Mouse (Mus musculus) layer of hippocampus, postnatal 36 days (tissue): ENCODE results near the gene Rgs12. TPM values are rescaled to one million over a fixed set of nuclear protein-coding genes. Genes with fewer than 3 reads are reported as not detected.

Source experiments
- DNase-seq, 2 experiments: peaks; one replicate each; pipeline ENCODE4 v3.0.0; 2022
- total RNA-seq, 2 experiments: library from RNA; stranded (reverse); gene quantifications; 2 replicates each; pipeline ENCODE4 v1.2.3; 2021

Gene Rgs12
- 10 to 100 TPM; 42.4 to 47.1 TPM for total RNA-seq

DNA sequence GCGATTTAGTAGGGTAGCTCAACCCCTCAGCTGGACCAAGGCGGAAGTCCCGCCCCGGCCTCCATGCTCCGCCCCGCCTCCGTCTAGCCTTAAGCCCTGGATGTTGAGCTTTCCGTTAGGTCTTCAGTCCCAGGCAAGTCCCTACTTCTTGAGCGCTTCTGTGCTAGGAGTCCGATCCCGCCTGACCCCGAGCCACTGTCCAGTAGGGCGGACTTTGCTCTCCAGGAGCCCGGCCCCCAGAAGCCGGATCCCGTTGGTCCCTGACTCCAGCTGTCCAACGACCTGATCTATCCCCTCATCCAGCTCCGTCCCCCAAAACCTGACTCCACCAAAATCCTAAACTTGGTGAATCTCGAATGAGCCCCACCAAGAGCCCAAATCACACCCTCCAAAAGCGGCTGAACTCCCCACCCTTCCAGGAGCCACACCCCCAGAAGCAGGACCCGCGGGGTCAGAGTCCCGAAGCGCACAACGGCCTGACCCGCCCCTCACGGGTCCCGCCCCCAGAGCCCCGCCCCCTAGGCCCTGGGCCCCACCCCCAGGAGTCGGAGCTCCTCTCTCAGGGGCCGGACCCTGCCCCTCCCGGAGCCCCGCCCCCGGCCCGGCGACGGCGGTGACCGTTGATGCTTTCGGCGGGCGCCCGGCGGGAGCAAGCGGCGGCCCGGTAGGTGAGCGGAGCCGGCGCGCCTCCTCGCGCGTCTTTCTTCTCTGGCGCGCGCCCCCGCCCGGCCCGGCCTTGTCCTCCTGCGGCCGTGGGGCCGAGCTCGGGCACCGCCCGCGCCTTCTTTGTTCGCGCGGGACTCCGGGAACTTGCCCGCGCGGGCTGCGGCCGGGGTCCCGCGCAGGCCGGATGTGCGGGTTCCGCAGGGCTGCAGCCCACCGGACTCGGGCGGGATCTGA, at the start of gene Rgs12:
TSS of gene Rgs12 (plus strand) at position 585 of the 900 bp plus-strand sequence.
- DNase-seq, result peak; percentile 52 to 57

DNA sequence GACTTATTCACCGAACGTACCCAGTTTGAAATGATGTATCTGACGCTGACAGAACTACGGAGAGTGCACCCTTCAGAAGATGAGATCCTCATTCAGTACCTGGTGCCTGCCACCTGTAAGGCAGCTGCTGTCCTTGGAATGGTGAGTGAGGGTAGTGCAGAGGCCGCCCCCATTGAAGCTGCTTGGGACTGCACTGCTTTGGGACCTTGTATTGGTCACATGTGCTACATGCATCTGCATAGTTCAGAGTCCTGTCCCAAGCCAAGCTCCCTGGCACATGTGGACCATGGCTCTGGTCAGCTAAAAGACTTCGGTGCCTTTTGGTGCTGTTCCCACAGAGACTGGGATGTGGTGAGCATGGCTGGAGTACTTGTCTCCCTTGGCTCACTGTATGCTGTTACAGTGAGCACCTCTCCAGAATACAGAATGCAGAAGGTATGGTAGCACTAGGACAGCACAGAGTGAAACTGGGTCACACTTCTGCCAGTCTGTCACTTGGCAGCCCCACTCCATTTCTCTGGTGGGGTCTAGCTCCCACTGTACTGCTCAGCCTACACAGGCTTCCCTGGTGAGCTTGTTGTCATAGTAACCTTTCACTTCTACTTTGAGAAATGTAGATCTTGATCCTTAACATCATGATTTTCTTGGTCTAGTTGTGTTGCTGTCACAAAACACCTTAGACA, 49.3 kb upstream of the Rgs12 start:
- DNase-seq, result no peak

DNA sequence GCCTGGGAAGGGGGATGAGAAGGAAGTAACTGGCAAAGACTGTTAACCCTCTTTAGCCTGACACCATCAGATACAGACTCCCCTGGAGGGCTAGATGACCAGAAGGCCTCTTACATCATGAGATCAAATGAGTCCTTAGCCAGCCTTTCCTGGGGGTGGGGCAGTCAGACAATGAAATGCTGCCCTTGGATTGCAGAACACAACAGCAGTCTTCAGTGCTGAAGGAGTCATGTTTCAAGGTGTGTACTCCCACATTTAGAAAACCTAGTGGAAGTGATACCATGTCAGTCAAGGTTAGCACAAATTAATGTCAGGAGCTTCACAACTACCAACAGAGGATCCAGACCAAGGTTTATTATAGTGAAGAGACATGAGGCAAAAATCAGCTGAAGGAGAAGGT, 46.9 kb upstream of the Rgs12 start:
- no peak for DNase-seq

DNA sequence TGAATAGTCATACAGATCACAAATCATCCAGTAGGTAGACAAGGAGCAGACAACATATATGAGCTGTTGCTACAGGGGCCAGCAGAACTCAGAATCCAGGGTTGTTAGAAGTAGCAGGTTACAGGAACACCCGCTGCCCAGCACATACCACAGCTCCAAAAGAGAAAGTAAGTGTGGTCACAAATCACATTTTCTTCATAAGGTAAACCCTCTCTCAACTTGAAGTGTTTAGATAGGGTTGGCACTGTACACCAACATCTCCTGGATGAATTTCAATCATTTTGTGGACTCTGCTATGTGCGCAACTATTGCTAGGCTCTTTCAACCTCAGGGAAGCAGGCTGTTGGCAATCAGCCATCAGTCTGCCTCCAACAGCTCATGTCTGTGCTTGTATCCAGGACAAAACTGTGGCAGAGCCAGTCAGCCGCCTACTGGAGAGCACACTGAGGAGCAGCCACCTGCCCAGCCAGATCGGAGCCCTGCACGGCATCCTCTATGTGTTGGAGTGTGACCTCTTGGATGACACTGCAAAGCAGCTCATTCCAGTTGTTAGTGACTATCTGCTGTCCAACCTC, 46.3 kb upstream of the Rgs12 start:
- peak; percentile 48 to 50 for DNase-seq

DNA sequence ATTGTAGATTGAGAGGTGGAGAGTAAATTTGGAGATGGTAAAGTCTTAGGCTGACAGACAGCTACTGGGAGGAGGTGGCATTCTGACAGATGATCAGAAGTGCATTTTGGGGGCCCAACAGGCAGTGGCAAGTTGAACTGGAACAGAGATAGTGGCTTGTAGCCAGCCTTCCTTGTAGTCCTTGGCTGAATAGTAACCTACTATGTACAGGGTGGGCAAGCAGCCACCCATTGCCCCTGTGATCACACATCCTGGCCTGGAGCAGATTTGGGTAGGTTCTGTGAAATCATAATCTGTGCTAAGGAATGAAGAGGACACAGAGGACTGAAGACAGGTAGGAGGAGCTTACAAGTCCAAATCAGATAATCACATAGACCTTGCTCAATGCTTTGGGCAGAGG, 44.8 kb upstream of the Rgs12 start:
- DNase-seq, result no peak

DNA sequence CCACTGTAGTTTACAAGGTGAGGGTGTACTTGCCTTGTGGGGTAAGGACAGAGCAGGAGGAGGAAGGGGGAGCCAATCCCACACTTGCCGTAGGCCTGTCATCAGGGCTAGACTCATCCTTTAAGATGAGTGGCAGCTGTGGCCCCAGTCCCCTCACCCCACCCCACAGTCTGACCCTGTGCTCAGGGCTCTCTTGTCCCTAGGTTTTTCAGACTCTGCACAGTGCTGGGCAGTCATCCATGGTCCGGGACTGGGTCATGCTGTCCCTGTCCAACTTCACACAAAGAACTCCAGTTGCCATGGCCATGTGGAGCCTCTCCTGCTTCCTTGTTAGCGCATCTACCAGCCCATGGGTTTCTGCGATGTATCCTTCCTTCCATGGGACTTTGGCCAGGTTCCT, 42.0 kb upstream of the Rgs12 start:
- no peak for DNase-seq

DNA sequence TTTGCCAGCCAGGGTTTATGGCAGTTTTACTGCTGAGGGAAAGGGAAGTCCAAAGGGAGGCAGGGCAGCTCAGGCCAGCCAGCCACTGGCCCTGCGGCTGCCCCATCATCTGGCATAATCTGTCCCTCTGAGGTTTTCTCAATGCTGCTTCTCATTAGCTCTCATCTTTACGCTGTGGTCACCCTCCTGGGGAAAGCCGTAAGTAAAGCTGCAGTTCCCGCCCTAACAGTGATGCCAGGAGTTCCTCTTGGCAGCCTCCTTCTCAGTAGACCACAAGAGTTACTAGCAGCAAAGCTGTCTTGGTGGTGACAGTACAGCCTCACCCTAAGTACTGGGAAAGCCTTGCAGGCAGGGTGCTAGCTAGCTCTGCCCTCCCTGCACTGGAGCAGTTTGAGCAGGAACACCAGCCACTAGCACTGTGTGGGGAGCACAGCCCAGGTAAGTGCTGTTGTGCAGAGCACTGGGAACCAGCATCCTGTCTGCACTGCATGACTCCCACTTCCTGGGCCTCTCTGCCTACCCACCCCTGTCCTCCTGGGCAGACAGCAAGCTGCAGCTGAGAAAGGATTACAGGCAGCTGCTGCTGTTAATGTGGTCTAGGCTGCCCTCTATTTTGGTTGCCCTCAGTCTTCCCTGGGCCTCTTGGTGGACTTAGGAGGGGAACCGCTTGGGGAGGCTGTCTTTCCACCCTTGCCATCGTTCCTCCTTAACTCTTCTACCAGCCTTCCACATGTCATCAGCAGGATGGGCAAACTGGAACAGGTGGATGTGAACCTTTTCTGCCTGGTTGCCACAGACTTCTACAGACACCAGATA, 41.1 kb upstream of the Rgs12 start, which contains the start of gene Msantd1:
TSS of gene Msantd1 (plus strand) at position 103 of the 816 bp plus-strand sequence.
- DNase-seq, result no peak

DNA sequence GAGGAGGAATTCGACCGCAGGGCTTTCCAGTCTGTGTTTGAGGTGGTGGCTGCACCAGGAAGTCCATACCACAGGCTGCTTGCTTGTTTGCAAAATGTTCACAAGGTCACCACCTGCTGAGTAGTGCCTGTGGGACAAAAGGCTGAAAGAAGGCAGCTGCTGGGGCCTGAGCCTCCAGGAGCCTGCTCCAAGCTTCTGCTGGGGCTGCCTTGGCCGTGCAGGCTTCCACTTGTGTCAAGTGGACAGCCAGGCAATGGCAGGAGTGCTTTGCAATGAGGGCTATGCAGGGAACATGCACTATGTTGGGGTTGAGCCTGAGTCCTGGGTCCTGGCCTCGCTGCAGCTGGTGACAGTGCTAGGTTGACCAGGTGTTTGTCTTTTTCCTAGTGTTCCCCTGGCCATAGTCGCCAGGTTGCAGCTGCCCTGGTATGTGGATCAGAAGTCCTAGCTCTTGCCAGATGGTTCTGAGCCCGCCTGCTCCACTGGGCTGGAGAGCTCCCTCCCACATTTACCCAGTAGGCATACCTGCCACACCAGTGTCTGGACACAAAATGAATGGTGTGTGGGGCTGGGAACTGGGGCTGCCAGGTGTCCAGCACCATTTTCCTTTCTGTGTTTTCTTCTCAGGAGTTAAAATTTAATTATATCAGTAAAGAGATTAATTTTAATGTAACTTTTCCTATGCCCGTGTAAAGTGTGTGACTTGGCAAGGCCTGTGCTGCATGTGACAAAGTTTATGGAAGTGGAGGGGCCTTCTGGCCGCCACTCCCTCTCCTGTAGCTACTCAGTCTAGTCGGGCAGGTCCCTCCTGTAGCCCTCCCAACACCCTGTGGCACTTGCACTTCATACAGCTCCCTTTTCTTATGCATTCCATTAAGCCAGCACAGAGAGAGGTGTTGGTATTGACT, 40.3 kb upstream of the Rgs12 start:
- no peak for DNase-seq

DNA sequence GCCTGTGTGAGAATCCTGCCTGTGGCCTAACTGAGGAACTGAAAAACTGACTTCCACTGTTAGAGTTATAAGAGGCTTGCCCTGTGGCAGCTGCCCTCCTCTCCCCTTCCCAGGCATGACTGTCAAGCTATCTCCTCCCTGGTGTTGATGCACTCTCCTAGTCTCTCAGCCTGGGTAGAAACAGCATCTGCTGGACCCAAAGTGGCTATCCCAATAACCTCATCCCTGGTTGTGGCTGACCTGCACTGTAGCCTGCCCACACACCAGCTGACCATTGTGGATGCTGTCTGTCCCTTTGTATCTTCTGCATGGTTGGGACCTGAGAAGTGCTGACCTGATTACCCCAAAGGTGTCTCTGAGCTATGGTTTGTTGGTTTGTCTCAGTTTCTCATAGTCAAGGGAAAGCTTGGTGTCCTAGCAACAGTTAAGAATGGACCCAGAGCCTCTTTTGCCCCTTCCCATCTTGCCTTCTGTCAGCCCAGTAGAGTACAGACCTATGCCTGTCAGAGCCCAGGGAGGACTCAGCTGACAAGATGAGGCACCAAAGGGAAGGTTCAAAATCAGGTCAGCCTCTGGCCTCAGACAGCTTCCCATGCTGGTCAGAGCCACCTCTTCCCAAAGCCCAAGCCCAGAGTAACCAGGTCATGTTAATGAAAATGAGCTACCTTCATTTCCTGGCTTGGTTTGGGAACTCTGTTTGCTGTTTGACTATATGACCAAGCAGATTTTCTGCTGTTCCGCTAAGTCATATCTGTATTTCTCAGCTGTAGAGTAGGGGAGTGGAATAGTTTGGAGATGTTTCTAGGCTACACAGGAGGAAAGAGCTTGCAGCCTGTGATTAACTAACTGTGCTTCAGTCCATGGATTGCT, 39.4 kb upstream of the Rgs12 start:
- DNase-seq, result no peak

DNA sequence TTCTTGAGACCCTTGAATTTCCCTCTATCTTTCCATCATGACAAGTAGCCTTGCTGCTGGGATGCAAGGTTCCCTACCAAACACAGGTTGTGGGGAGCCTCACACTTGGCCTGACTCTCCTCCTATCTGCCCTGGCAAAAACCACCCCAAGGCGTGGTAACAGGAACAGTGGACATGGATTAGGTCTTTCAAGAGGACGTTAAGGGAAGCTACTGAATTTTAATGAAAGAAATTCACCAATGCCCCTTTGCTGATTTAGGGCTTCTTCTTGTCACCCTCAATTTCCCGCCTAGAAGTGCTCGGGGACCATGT, 38.8 kb upstream of the Rgs12 start:
- no peak for DNase-seq

DNA sequence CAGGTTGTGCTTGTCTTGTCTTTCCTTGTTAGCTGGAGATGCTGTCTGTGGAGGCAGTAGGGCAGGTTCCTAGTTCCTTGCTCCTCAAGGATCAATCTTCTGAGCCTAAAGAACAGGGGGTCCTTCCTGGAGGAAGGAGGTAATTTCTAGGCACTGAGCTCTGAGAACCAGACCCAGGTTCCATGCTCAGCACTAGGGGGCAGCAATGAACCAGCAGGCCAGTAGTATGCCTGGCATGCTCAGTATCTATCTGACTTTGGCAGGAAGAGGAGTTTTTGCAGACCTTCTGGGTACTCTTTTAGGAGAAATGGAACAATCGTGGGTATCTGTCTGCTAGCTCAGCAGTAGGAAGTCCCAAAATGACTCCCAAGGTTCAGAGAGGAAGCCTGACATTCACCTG, 33.4 kb upstream of the Rgs12 start:
- peak; percentile 69 to 78 for DNase-seq

DNA sequence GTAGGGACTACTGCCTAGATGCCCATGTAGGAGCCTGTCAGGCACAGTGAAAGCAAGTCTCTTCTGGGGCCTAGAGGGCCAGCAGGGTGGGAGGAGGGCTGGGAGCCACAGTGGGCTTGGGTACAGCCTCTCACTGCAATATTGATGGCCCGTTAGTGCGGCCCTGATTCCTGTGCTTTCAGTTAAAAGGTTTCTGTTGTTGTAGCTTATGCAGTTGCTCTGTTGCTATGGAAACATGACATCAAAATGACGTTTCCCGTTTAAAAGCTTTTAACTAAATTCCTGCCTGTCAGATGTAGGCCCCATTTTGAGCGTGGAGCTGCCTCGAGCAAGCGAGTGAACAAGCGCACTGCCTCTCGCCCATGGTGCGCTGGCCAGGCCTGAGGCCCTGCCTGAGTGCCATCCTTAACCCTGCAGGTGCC, 32.0 kb upstream of the Rgs12 start:
- DNase-seq, result no peak

DNA sequence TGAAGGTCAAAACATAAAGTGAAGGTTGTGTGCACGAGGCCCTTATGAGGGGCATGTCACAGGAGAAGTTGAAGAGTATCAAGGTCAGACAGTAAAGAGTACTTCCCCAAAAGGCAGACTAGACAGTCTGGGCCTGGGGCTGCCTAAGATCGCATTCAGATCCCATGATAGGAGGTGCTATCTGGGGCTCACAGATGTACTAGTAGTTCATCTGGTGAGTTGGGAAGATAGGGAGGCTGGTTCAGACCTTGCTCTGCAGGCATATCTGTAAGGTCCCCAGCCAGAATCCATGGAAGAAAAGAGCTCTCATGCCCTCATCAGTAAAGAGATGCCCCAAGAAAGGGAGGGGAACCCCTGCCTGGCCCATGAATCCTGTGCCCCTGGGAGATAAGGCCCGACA, 30.5 kb upstream of the Rgs12 start:
- DNase-seq, result no peak

DNA sequence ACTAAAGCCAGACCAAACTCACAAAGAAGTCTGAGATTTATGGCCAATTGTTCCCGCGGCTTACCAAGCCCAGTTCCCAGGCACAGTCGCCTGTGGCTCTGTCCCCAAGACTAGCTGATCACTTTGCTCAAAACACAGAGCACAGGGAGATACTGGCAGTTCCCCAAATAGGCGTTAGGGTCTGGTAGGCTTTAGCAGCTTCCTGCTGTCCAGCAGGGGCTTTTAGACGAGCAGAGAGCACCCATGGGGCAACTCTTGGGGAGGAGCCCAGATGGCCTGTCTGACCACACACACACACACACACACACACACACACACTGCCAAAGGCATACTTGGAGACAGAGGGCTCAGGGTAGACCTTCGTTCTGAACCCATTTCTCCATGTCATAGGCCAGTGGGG, 26.7 kb upstream of the Rgs12 start:
- DNase-seq, result no peak

DNA sequence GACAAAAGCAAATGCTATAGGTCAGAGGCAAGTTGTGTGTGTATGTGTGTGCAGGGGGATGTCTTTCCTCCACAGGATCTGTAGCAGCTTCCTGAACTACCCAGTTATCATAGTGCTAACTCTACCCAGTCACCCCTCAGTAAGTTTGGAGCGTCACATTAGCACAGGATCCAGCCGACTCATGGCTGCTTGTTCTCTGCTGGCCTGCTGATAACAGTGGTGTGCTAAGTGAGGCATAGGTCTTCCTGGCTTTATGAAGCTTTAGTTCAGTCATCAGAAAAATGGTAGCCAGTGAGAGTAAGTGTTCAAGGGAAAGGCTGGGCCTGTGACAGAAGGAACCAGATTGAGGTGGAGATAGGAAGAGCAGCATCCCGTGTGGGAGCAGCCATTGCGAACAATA, 25.3 kb upstream of the Rgs12 start:
- no peak for DNase-seq

DNA sequence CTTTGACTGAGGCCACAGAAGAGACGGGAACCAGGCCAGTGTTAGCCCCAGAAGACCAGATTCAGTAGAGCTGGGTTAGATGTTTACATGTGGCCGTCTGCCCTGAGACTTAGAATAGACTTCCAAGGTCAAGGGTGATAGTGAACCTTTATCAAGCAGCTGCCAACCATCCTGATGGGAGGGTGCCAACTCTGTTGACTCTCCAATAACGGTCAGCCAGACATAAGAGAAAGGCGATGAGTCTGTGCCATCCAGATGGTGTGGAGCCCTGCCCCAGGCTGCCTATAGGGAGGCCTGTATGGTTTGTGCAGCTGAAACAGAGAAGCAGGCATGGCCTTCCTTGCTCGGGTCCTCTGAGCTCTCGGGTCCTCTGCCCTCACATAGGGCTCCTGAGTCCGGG, 24.7 kb upstream of the Rgs12 start:
- DNase-seq, result no peak

DNA sequence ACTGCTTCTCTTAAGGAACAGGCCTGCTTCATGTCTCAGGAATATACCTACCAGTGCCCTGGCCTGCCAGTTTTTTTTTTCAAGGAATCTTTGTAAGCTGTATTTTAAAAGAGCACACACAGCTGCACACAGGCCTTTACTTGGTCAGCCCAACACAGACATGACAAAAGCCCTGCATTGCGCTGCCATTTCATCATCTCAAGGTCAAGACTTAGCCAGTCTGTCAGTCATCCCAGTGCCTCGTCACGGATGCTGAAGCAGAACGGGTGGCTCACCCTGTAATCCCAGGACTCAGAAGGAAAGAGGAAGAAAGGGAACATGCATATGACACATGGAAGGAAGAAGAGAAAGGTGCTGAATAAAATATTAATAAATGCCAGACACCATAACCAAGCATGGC, 21.6 kb upstream of the Rgs12 start:
- DNase-seq, result no peak

DNA sequence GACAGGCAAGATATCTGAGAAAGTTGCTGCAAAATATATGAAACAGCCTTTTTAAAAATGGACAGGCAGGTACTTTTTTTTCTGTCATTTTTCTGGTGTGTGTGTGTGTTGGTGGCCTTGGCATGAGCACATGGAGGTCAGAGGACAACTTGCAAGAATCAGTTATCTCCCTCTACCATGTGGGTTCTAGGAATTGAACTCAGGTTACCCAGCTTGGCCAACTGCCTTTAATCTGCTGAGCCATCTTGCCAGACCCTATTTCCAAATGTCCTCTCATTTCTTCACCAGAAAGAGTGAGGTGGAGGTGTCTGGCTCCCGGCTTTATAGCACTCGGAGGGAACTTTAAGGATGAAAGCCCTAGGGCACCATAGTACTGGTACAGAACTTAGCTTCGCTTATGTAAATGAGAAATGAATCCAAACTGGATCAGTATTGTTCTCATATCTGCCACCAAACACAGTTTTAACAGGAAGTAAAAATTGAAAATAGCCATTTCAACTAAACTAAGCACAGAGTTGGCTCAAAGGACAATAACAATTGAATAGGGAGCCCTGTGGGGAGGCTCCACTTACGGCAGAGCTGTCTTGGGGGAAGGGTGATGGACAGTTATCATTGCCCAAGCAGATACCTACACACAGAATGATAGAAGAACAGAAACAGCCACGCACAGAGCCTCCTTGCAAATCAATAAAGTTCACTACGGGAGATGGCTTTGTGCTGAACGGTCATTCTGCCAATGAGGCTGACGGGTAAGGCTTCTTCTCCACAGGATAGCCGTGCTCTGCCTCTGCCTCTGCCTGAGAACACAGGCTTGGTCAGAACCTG, 18.9 kb upstream of the Rgs12 start:
- DNase-seq, result no peak

DNA sequence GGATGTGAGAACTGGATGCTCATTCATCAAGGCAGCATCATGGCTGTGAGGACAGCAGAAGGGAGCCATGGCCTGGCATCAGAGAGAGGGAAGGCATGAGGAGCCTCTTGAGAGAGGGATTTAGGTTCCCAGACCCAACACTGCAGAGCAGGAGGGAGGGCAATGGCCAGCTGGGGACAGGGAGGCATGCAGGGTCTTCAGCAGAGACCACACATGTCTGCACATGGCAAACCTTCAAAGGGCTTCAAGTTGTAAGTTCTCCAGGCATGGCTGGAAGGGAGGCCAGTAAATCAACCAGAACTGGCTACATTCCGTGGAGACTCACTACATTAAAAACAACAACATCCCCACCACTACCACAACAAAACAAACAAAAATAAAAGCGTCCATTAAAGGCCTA, 18.2 kb upstream of the Rgs12 start:
- no peak for DNase-seq
